ENCODE assay signal across 9 mouse cellular contexts in genomic region chr8:72308276-72308675, GRCm38 (mm10). TPM values are rescaled to one million over a fixed set of nuclear protein-coding genes. Genes with fewer than 3 reads are reported as not detected.
DNase-seq lines count a peak whose midpoint lies in the region; ATAC-seq lines count a peak whose summit lies in the region.
"Had no signal": no experiment of that assay in that cellular context is flagged by ENCODE, and none has a peak within 500 bp of the region (broad histone marks: within the 10 kb centered on the region; RNA-seq: fewer than 3 reads in every experiment).

No protein-coding gene starts in this region.

- 64% methylated on average over 6 of the region's 6 CpGs for WGBS in kidney, embryonic 14.5 days
- 11% methylated on average over 6 of the region's 6 CpGs for WGBS in heart, embryonic 14.5 days
- WGBS in liver, embryonic 13.5 days (ENCODE audit: insufficient replicate concordance), result 47% methylated on average over 6 of the region's 6 CpGs

- H3K4me2 ChIP-seq in kidney, embryonic 14.5 days (replicated peaks; ENCODE audit: low read depth, low read length), result no peak overlapping the region
- no peak overlapping the region for H3K4me2 ChIP-seq in heart, embryonic 14.5 days (ENCODE audit: low read length)
- no peak overlapping the region for H3K4me2 ChIP-seq in liver, embryonic 13.5 days

- H3K4me3 ChIP-seq in kidney, embryonic 14.5 days (ENCODE audit: low read length), result no peak overlapping the region
- no peak overlapping the region for H3K4me3 ChIP-seq in brown adipose tissue, adult 24 weeks (ENCODE audit: insufficient read depth, low read depth, low read length)
- H3K4me3 ChIP-seq in heart, embryonic 14.5 days (ENCODE audit: control insufficient read depth in 1 of 2, insufficient read depth in 1 of 2, low read depth in 1 of 2, low read length in 2 of 2), result no peak overlapping the region
- no peak overlapping the region for H3K4me3 ChIP-seq in liver, embryonic 13.5 days (replicated peaks)

- H3K4me1 ChIP-seq in kidney, embryonic 14.5 days (ENCODE audit: control insufficient read depth, insufficient read depth, low read length), result no peaks in the 10 kb centered on the region
- H3K4me1 ChIP-seq in brown adipose tissue, adult 24 weeks (ENCODE audit: control insufficient read depth, insufficient read depth, insufficient read length, low read length), result peaks cover 13% of the 10 kb centered on the region
- peaks cover 22 to 26% of the 10 kb centered on the region in 2 experiments for H3K4me1 ChIP-seq in heart, embryonic 14.5 days (ENCODE audit: control insufficient read depth in 2 of 2, insufficient read depth in 2 of 2, low read length in 2 of 2)
- H3K4me1 ChIP-seq in liver, embryonic 13.5 days (replicated peaks), result peaks cover 12% of the 10 kb centered on the region

- DNase-seq in kidney, adult 11 months, result peak; percentile 47
- DNase-seq in liver, embryonic 13.5 days, result no peak
- no peak for DNase-seq in spleen, postnatal 36 days (ENCODE audit: low spot score in 2 of 2)
- DNase-seq in frontal cortex, postnatal 14 days (ENCODE audit: low spot score in 2 of 2), result no peak
- DNase-seq: cerebellum, adult 2 months had no signal

- no peak overlapping the region for H3K9ac ChIP-seq in kidney, embryonic 14.5 days (ENCODE audit: low read depth, low read length)
- H3K9ac ChIP-seq in heart, embryonic 14.5 days (ENCODE audit: low read length), result no peak overlapping the region
- no peak overlapping the region for H3K9ac ChIP-seq in liver, embryonic 13.5 days

- H3K27me3 ChIP-seq in kidney, embryonic 14.5 days (ENCODE audit: control insufficient read depth, insufficient read depth, low read length), result no peaks in the 10 kb centered on the region
- H3K27me3 ChIP-seq in heart, embryonic 14.5 days (ENCODE audit: control insufficient read depth, insufficient read depth, low read length), result no peaks in the 10 kb centered on the region
- no peaks in the 10 kb centered on the region for H3K27me3 ChIP-seq in liver, embryonic 13.5 days

- H3K9me3 ChIP-seq in kidney, embryonic 14.5 days (ENCODE audit: control insufficient read depth, low read length), result no peaks in the 10 kb centered on the region
- no peaks in the 10 kb centered on the region for H3K9me3 ChIP-seq in heart, embryonic 14.5 days (ENCODE audit: control insufficient read depth, low read length)
- H3K9me3 ChIP-seq in liver, embryonic 13.5 days (replicated peaks), result no peaks in the 10 kb centered on the region

- no peak overlapping the region for H3K27ac ChIP-seq in kidney, embryonic 14.5 days (ENCODE audit: low read depth, low read length)
- peak overlapping the region; percentile 20; the same call in 1 of the 2 replicates for H3K27ac ChIP-seq in brown adipose tissue, adult 24 weeks (replicated peaks; ENCODE audit: low read depth, low read length)
- H3K27ac ChIP-seq in heart, embryonic 14.5 days (replicated peaks in 1 of 2; ENCODE audit: control insufficient read depth in 1 of 2, insufficient read depth in 1 of 2, low read depth in 2 of 2, low read length in 2 of 2), result peak overlapping the region; percentile 82 to 85
- no peak overlapping the region for H3K27ac ChIP-seq in liver, embryonic 13.5 days

- ATAC-seq in kidney, embryonic 14.5 days (ENCODE audit: low FRiP score, low TSS enrichment), result no peak
- ATAC-seq in heart, embryonic 14.5 days (ENCODE audit: insufficient number of reproducible peaks, insufficient read depth, low FRiP score, low read depth), result peak; percentile 41
- ATAC-seq in liver, embryonic 13.5 days (ENCODE audit: low read depth), result 0 out of 2 replicates have a peak, but pooled peaks have one; percentile 8
- no peak for ATAC-seq in frontal cortex, adult (ENCODE audit: low TSS enrichment)

- H3K36me3 ChIP-seq in kidney, embryonic 14.5 days (ENCODE audit: control insufficient read depth, insufficient read depth, low read length), result no peaks in the 10 kb centered on the region
- no peaks in the 10 kb centered on the region for H3K36me3 ChIP-seq in heart, embryonic 14.5 days (ENCODE audit: control insufficient read depth, insufficient read depth, low read length)
- H3K36me3 ChIP-seq in liver, embryonic 13.5 days, result no peaks in the 10 kb centered on the region

RNA-seq across cellular contexts. Expression of gene Gm10282, which starts 3.2 kb away (rescaled TPM):
- 32.7 and 38.4 TPM in 2 replicates for polyA plus RNA-seq in kidney, embryonic 14.5 days (2014; fragmentation: Nextera tagmentation; extraction: Ambion mirVana)
- polyA plus RNA-seq in brown adipose tissue, adult 24 weeks (2012; ENCODE audit: insufficient read depth, insufficient read length, missing spikeins), result not detected in 2 replicates
- 17.9 and 18.1 TPM in 2 replicates for polyA plus RNA-seq in heart, embryonic 14.5 days (2014; fragmentation: Nextera tagmentation; extraction: Ambion mirVana)
- polyA plus RNA-seq in liver, embryonic 13.5 days (2015; fragmentation: Nextera tagmentation; extraction: Ambion mirVana), result 8.9 and 11.2 TPM in 2 replicates

RNA-seq across cellular contexts. Expression of gene Klf2, which starts 10.6 kb away (rescaled TPM):
- polyA plus RNA-seq in kidney, embryonic 14.5 days (2014; fragmentation: Nextera tagmentation; extraction: Ambion mirVana), result 12.1 and 13.9 TPM in 2 replicates
- 30.6 and 88.0 TPM in 2 replicates for polyA plus RNA-seq in brown adipose tissue, adult 24 weeks (2012; ENCODE audit: insufficient read depth, insufficient read length, missing spikeins)
- polyA plus RNA-seq in heart, embryonic 14.5 days (2014; fragmentation: Nextera tagmentation; extraction: Ambion mirVana), result 22.0 and 24.1 TPM in 2 replicates
- polyA plus RNA-seq in liver, embryonic 13.5 days (2015; fragmentation: Nextera tagmentation; extraction: Ambion mirVana), result 2.1 and 2.9 TPM in 2 replicates

Comparison
In these comparisons a context has a peak if more than half of its experiments do, and no peak if none do; other contexts are left out.
1. ATAC-seq: peak in heart, embryonic 14.5 days (single experiment) and liver, embryonic 13.5 days (single experiment); none in kidney, embryonic 14.5 days (single experiment) and frontal cortex, adult (single experiment).
2. H3K27ac ChIP-seq: peak in brown adipose tissue, adult 24 weeks (single experiment) and heart, embryonic 14.5 days (2 of 2); none in kidney, embryonic 14.5 days (single experiment) and liver, embryonic 13.5 days (single experiment).